Mouse (Mus musculus) heart, embryonic 14.5 days (tissue): Measurements from ENCODE around the gene Togaram2. TPM values are rescaled to one million over a fixed set of nuclear protein-coding genes. Genes with fewer than 3 reads are reported as not detected.
"Not testable (repeated sequence)": the region's sequence is repeated elsewhere in the genome, so short reads cannot be mapped to it uniquely, and the experiment has no call there.

ENCODE experiments used
- ATAC-seq: fragments of 200-750 bp; cut with Nextera tagmentation; 2 replicates; pipeline ENCODE4 v1.8.0; 2017; ENCODE audit warnings: low read depth, moderate TSS enrichment; ENCODE audit not compliant: insufficient number of reproducible peaks, insufficient read depth, low FRiP score
- H3K27ac ChIP-seq, 2 experiments: fragments of 200-500 bp in 1 of 2; fragments of 300-500 bp in 1 of 2; sonication (generic) in 1 of 2; replicated peaks in 1 of 2; 2 replicates each; pipeline ENCODE4 v1.5.1; 2012 to 2014; ENCODE audit warnings: low read depth in 2 of 2, low read length in 2 of 2, control low read depth in 1 of 2, mild to moderate bottlenecking in 1 of 2, mixed read lengths in 1 of 2; ENCODE audit not compliant: control insufficient read depth in 1 of 2, insufficient read depth in 1 of 2
- H3K27me3 ChIP-seq: fragments of 300-500 bp; sonication (generic); 2 replicates; pipeline ENCODE4 v1.6.1; 2014; ENCODE audit warnings: mild to moderate bottlenecking, low read length, control low read depth; ENCODE audit not compliant: control insufficient read depth, insufficient read depth
- H3K36me3 ChIP-seq: fragments of 300-500 bp; sonication (generic); 2 replicates; pipeline ENCODE4 v1.6.1; 2014; ENCODE audit warnings: mild to moderate bottlenecking, control low read depth, low read length, mixed read lengths; ENCODE audit not compliant: control insufficient read depth, insufficient read depth
- H3K4me1 ChIP-seq, 2 experiments: fragments of 200-500 bp in 1 of 2; fragments of 300-500 bp in 1 of 2; sonication (generic) in 1 of 2; 2 replicates each; pipeline ENCODE4 v1.6.1; 2012 to 2014; ENCODE audit warnings: low read length in 2 of 2, control low read depth in 1 of 2, mixed read lengths in 1 of 2; ENCODE audit not compliant: control insufficient read depth in 2 of 2, insufficient read depth in 2 of 2
- H3K4me2 ChIP-seq: fragments of 300-500 bp; sonication (generic); 2 replicates; pipeline ENCODE4 v1.6.1; 2014; ENCODE audit warnings: mild to moderate bottlenecking, low read length
- H3K4me3 ChIP-seq, 2 experiments: fragments of 200-500 bp in 1 of 2; fragments of 300-500 bp in 1 of 2; sonication (generic) in 1 of 2; 2 replicates each; pipeline ENCODE4 v1.5.1; 2012 to 2014; ENCODE audit warnings: low read length in 2 of 2, mild to moderate bottlenecking in 2 of 2, control low read depth in 1 of 2, low read depth in 1 of 2, moderate library complexity in 1 of 2; ENCODE audit not compliant: control insufficient read depth in 1 of 2, insufficient read depth in 1 of 2
- H3K9ac ChIP-seq: fragments of 300-500 bp; sonication (generic); 2 replicates; pipeline ENCODE4 v1.6.1; 2014; ENCODE audit warnings: mild to moderate bottlenecking, low read length
- H3K9me3 ChIP-seq: fragments of 300-500 bp; sonication (generic); 2 replicates; pipeline ENCODE4 v1.6.1; 2016; ENCODE audit warnings: low read length, control low read depth; ENCODE audit not compliant: control insufficient read depth
- WGBS: fragments of 180-500 bp; shearing (Covaris S2); extraction: QIAGEN DNeasy Blood & Tissue Kit; methylation state at CpG from one replicate; pipeline ENCODE4 v1.1.7; 2014; 5-methylcytosine and 5-hydroxymethylcytosine counted together
- polyA plus RNA-seq: library from polyadenylated mRNA; unstranded; fragments of >200 nt; fragmentation: Nextera tagmentation; extraction: Ambion mirVana; gene quantifications from 2 replicates; pipeline ENCODE4 v1.2.1, GENCODE M21; 2014

Gene Togaram2
- polyA plus RNA-seq, 1 experiment from 2014 or later, result 2.8 TPM

DNA sequence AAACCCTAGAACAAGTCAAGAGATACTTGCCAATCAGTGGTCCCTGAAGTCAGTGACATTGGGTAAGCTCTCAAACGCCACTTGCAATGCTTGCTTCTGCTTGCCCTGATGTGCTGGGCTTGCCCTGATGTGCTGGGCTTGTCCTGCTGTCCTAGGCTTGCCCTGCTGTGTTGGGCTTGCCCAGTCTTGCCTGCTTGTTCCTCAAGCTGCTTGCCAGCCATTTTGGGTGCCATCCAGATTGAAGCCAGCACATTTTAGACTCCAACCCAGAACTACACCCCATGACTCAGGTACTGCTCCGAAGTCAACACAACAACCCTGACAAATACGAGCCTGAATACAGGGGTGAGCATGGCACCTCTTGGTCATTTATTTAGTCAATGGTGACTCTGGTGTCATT, 69.1 kb downstream of the Togaram2 start:
- Histone ChIP-seq H3K4me3 (no peak overlapping the region), H3K4me1 (peaks cover 0 to 2% of the 10 kb centered on the region in 2 experiments; a peak in 1 of 4 replicates), H3K9ac (no peak overlapping the region), H3K36me3 (no peaks in the 10 kb centered on the region), H3K27me3 (no peaks in the 10 kb centered on the region), H3K4me2 (no peak overlapping the region), H3K27ac (no peak overlapping the region), H3K9me3 (no peaks in the 10 kb centered on the region)
- ATAC-seq, result no peak
- 88% methylated on average over 3 of the region's 3 CpGs for WGBS

- H3K4me1 ChIP-seq, result peaks cover 0 to 2% of the 10 kb centered on the region in 2 experiments; a peak in 1 of 4 replicates
- H3K4me3 ChIP-seq, result no peak overlapping the region
- no peak overlapping the region for H3K27ac ChIP-seq
- H3K4me2 ChIP-seq, result no peak overlapping the region
- no peaks in the 10 kb centered on the region for H3K27me3 ChIP-seq
- H3K9me3 ChIP-seq, result no peaks in the 10 kb centered on the region
- ATAC-seq, result no peak
- H3K36me3 ChIP-seq, result no peaks in the 10 kb centered on the region
- WGBS, result 35% methylated on average over 5 of the region's 5 CpGs
- H3K9ac ChIP-seq, result no peak overlapping the region
Measured at GRCm38 (mm10) chr17:71742935-71743334, 69.9 kb downstream of the Togaram2 start.

GRCm38 (mm10) chr17:71746114-71746513, 73.1 kb downstream of the Togaram2 start:
- WGBS, result 80% methylated on average over 9 of the region's 9 CpGs
- Histone ChIP-seq H3K4me3 (no peak overlapping the region), H3K36me3 (no peaks in the 10 kb centered on the region), H3K27ac (no peak overlapping the region), H3K9me3 (no peaks in the 10 kb centered on the region), H3K4me2 (no peak overlapping the region), H3K9ac (no peak overlapping the region), H3K4me1 (peaks cover 0 to 2% of the 10 kb centered on the region in 2 experiments; a peak in 1 of 4 replicates), H3K27me3 (no peaks in the 10 kb centered on the region)
- ATAC-seq, result no peak

DNA sequence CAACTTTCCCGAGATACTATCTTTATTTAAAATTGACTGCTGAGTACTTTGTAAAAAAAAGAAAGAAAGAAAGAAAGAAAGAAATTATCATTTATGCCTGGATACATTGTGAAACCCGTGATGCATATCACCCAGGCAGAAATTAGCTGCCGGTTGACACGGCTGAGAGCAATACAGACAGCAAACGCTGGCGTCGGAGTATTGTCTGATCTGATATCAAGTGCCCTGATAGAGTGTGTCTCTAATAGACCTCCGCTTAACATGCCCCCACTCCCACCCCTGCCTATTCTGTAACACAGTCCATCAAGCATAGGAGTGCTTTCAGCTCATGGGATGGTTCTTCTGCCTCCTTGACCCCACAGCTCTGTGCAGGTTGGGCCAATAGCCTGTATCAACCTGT, 74.5 kb downstream of the Togaram2 start:
- WGBS, result 80% methylated on average over 8 of the region's 8 CpGs
- no peak overlapping the region for H3K9ac ChIP-seq
- no peaks in the 10 kb centered on the region for H3K27me3 ChIP-seq
- no peak overlapping the region for H3K4me2 ChIP-seq
- no peaks in the 10 kb centered on the region for H3K9me3 ChIP-seq
- no peaks in the 10 kb centered on the region for H3K36me3 ChIP-seq
- no peak overlapping the region for H3K27ac ChIP-seq
- no peak overlapping the region for H3K4me3 ChIP-seq
- H3K4me1 ChIP-seq, result peaks cover 0 to 2% of the 10 kb centered on the region in 2 experiments; a peak in 1 of 4 replicates
- no peak for ATAC-seq

- 81% methylated on average over 9 of the region's 9 CpGs for WGBS
- H3K36me3 ChIP-seq, result no peaks in the 10 kb centered on the region
Measured at GRCm38 (mm10) chr17:71749616-71750168, 76.6 kb downstream of the Togaram2 start.

DNA sequence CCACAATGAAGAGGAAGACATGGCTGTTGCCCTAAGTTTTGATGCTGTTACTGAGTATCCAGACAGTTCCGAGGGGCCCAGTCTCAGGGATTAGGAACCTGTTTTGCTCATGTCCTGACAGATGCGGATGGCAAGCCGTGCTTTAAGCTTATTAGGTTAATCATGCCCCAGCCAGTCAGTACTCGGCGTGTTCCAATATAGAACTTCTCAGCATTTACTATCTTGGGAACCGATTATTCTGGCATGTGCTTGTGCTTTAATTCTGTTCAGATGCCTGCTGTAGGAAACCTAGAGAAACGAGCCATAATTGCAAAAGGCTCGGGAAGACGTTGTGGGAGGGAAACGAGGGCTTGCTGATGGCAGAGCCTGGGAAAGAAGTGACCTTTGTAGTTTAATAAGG, 79.8 kb downstream of the Togaram2 start, which contains the start of gene Pcare:
TSS of gene Pcare (minus strand) at position 64 of the 400 bp plus-strand sequence.
- 59% methylated on average over 10 of the region's 10 CpGs for whole genome bisulfite sequencing
- no peaks in the 10 kb centered on the region for H3K27me3 ChIP-seq

More at GRCm38 (mm10) chr17:71749616-71750168, 76.6 kb downstream of the Togaram2 start:
- H3K9ac ChIP-seq, result no peak overlapping the region
- H3K4me2 ChIP-seq, result no peak overlapping the region
- no peak overlapping the region for H3K27ac ChIP-seq
- no peak overlapping the region for H3K4me3 ChIP-seq
- no peaks in the 10 kb centered on the region for H3K9me3 ChIP-seq
- H3K4me1 ChIP-seq, result peaks cover 0 to 2% of the 10 kb centered on the region in 2 experiments; a peak in 1 of 4 replicates
- H3K27me3 ChIP-seq, result no peaks in the 10 kb centered on the region
- ATAC-seq, result no peak

DNA sequence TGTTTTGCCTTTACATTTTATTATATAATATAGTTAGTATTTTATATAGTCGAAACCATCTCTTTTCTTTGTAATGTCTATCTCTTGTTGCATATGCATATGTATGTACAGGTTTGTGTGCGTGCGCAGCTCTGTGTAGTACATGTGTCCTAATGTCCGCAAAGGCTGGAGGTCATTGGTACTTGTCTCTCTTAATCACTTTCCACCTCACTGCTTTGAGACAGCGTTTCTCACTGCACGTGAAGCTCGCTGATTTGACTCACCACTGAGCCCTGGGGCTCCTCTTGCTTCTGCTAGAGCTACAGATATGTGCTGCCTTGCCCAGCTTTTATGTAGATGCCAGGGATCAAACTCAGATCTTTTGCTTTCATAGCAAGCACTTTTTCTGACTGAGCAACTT, 87.5 kb downstream of the Togaram2 start:
- Histone ChIP-seq H3K9me3 (peaks cover 3% of the 10 kb centered on the region; the same call in 1 of the 2 replicates), H3K4me3 (no peak overlapping the region)
- 65% methylated on average over 7 of the region's 7 CpGs for WGBS

More for the DNA sequence above, 79.8 kb downstream of the Togaram2 start, which contains the start of gene Pcare:
- Histone ChIP-seq H3K36me3 (no peaks in the 10 kb centered on the region), H3K4me2 (no peak within 1 kb of the TSS), H3K27ac (no peak within 1 kb of the TSS), H3K4me3 (no peak within 1 kb of the TSS), H3K4me1 (no peaks in the 10 kb centered on the region; a peak in 1 of 4 replicates), H3K9ac (no peak within 1 kb of the TSS), H3K9me3 (no peaks in the 10 kb centered on the region)
- ATAC-seq, result no peak

GRCm38 (mm10) chr17:71768173-71768572, 95.1 kb downstream of the Togaram2 start, which contains the start of gene Clip4:
Gene Clip4 (plus strand): TSS chr17:71768473.
- H3K9ac ChIP-seq, H3K36me3 ChIP-seq, H3K27ac ChIP-seq, H3K9me3 ChIP-seq, H3K4me3 ChIP-seq, H3K4me2 ChIP-seq, ATAC-seq, H3K27me3 ChIP-seq, H3K4me1 ChIP-seq: not testable (repeated sequence)
- WGBS, result 56% methylated on average over 1 of the region's 1 CpGs

More for the DNA sequence above, 87.5 kb downstream of the Togaram2 start:
- no peak overlapping the region for H3K4me2 ChIP-seq
- H3K27me3 ChIP-seq, result no peaks in the 10 kb centered on the region
- no peak overlapping the region for H3K27ac ChIP-seq
- H3K36me3 ChIP-seq, result no peaks in the 10 kb centered on the region
- no peaks in the 10 kb centered on the region; a peak in 1 of 4 replicates for H3K4me1 ChIP-seq
- ATAC-seq, result no peak
- no peak overlapping the region for H3K9ac ChIP-seq
